Mouse (Mus musculus): ENCODE results near the gene Zic4. TPM values are rescaled to one million over a fixed set of nuclear protein-coding genes. Genes with fewer than 3 reads are reported as not detected.

Zic4 gene
- total RNA-seq, 4 experiments from 2014 or later, result 2.7 to 4.8 (median 3.5) TPM

DNA sequence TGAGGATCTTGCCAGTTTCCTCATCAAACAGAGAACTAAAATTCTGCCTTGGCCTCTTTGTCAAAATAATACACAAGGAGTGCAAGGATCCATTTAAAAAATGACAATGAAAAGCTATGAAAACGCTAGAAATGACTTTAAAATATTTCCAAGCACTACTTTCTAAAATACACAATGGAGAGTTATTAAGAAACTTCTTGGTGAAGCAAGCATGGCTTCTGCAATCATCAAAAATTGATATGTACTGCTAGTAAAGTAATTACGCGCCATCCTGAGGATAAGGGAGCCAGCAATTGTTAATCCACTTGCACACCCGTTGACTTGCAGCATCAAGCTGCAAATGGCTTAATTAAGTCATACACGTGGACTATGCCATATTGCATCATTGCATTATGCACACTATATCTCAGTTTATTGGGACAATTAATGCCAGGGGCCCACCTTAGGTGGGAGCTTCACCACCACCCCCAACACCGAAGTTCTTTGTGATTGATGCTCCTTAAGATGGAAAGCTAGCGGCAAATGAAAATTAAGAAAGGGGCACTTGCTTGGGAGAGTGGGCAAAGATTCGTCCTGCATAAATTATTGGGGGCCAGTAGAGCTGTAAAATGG, 38.4 kb downstream of the Zic4 start:
- no peak for DNase-seq (ENCODE audit: low spot score in 2 of 2)

GRCm38 (mm10) chr9:91401471-91401870, 39.3 kb downstream of the Zic4 start:
- no peak for DNase-seq (ENCODE audit: low spot score in 2 of 2)

DNA sequence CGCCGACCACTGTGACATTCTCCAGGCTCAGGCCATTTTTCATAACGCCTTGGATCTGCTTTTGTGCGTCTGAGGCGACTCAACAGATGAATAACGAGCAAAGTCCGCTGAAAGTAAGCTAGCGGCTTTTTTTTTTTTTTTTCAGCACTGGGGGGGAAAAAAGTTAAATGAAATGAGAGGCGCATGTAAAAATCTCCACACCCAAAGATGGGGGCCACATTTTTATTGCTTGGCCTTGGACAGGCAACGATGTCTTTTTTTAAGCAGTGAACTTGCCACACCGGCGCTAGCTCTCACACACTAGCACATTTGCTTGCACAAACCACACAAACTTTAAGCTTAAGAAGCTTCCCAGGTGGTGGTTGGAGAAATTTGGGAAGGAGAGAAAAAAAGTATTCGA, 42.0 kb downstream of the Zic4 start:
- no peak for DNase-seq (ENCODE audit: low spot score in 2 of 2)

DNA sequence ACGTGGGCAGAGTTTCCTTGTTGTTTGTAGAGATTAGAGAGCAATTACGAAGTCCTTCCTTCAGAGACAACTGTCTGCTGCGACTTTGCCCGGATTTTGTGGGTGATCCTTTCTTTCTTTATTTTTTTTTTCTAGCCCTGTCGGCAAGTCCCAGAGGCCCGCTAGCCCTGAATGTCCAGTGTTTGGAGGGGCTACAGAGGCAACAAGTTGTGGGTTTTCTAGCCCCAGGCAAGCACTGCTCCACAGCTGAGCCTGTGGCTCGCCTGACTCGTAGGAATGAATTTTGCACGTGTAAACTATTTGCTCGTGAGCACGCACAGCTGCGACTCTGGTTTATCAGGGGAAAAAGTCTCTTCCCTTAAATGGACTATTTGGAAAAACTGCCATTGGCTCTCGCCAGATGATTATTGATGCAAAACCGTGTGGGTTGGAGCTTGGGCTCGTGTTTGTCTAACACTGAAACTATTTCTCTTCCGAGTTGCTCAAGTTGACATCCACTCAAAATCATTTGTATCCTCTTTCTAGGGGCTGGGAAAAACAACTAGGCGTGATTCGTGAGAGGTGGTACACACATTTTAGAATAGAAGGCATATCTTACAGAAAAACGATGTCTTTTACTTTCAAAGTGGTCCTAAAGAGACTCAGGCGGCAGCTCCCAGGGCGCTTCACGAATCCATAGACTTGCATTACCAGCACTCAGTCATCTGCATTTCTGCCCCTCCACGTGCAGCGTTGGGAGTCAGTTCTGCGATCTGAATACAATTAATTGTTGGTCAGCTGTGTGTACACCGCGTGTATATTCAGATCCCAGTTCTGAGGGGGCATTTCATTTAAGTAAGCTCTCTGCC, 42.9 kb downstream of the Zic4 start:
- DNase-seq (ENCODE audit: low spot score in 2 of 2), result no peak

- no peak for DNase-seq (ENCODE audit: low spot score in 2 of 2)
Measured at GRCm38 (mm10) chr9:91405753-91406178, 43.6 kb downstream of the Zic4 start.

- DNase-seq (ENCODE audit: low spot score in 2 of 2), result no peak
Measured at GRCm38 (mm10) chr9:91406258-91406763, 44.1 kb downstream of the Zic4 start.

DNA sequence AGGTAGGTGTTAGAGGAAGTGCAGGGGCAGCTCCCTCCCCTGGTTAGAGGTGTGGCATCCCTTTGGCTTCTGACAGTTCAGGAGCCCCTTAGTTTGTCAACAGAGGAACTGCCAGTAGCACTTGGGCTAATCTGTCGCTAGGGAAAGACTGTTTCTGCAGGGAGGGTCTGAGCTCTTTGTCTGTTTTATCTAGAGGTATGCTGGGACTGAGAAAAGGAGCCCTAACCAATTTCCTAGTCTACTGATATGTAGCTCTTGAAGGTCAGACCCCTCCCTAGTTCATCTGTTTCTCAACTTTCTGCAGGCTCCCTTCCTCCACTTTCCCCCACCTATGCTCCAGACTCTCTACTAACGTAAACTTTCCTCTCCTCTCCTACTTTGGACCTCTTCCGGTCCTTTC, 47.6 kb downstream of the Zic4 start:
- DNase-seq (ENCODE audit: low spot score in 2 of 2), result no peak

DNA sequence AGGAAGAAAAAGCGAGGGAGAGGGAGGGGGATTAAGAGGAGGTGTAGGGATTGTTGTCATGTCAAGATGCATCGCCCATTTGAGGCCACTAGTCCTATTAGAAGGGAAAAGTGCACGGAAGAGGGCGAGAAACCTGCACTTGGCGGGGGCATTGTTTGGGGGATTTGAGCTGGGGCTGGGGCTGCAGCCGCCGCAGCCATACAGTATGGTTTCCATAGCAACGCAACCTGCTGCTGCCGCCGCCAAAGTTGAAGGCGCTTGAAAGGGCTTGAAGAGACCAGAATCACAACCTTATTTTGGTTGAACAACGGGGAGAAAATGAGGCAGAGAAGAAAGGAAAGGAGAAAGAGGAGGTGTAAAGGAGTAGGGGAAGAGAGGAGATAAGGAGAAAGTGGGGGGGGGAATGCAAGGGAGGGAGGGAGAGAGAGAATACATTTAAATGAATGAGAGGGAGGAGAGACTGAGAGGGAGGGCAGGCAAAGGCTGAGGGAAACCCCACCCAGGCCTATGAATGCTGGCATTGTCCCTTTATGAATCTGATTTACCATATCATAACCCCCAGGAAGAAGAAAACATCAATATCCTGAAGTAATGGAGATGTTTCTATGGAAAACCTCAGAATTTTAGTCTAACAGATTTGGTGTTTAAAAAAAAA, 51.9 kb downstream of the Zic4 start:
- DNase-seq (ENCODE audit: low spot score in 2 of 2), result no peak

- DNase-seq (ENCODE audit: low spot score in 2 of 2), result no peak
Measured at GRCm38 (mm10) chr9:91420441-91420840, 58.2 kb downstream of the Zic4 start.

Other genes starting within 250 kb of the Zic4 start
- 10 to 100 TPM in 3 of 4 experiments, 1 to 10 TPM in 1; 9.9 to 13.1 (median 11.2) TPM for gene Zic1, start 3.4 kb downstream of the Zic4 start, total RNA-seq (2022)